In genomic region chr17:49172800-49173150, GRCm38 (mm10) we compare ENCODE assay signal across 13 mouse cellular contexts.
DNase-seq lines count a peak whose midpoint lies in the region; ATAC-seq lines count a peak whose summit lies in the region.
"Had no signal": no experiment of that assay in that cellular context is flagged by ENCODE, and none has a peak within 500 bp of the region (broad histone marks: within the 10 kb centered on the region; RNA-seq: fewer than 3 reads in every experiment).

No protein-coding gene starts in this region.

- peaks cover 8% of the 10 kb centered on the region for H3K4me1 ChIP-seq in embryonic facial prominence, embryonic 12.5 days
- peaks cover 16% of the 10 kb centered on the region for H3K4me1 ChIP-seq in embryonic facial prominence, embryonic 10.5 days
- H3K4me1 ChIP-seq in midbrain, embryonic 13.5 days (replicated peaks) = peaks cover 19% of the 10 kb centered on the region
- H3K4me1 ChIP-seq in midbrain, embryonic 11.5 days (ENCODE audit: control insufficient read depth, insufficient read depth, low read length) = peaks cover 5% of the 10 kb centered on the region
- H3K4me1 ChIP-seq: liver, embryonic 15.5 days had no signal

- peaks cover 7% of the 10 kb centered on the region for H3K27me3 ChIP-seq in embryonic facial prominence, embryonic 12.5 days
- peaks cover 45% of the 10 kb centered on the region for H3K27me3 ChIP-seq in embryonic facial prominence, embryonic 10.5 days (replicated peaks; ENCODE audit: low read depth, poor library complexity, severe bottlenecking)
- peaks cover 6% of the 10 kb centered on the region; the same call in 1 of the 2 replicates for H3K27me3 ChIP-seq in midbrain, embryonic 13.5 days
- H3K27me3 ChIP-seq in midbrain, embryonic 11.5 days (ENCODE audit: control insufficient read depth, insufficient read depth, low read length) = no peaks in the 10 kb centered on the region

- WGBS in embryonic facial prominence, embryonic 12.5 days = 59% methylated on average over 8 of the region's 8 CpGs
- whole genome bisulfite sequencing in embryonic facial prominence, embryonic 10.5 days = 66% methylated on average over 8 of the region's 8 CpGs
- WGBS in midbrain, embryonic 13.5 days = 49% methylated on average over 8 of the region's 8 CpGs
- WGBS in midbrain, embryonic 11.5 days = 60% methylated on average over 8 of the region's 8 CpGs

- no peak for DNase-seq in embryonic facial prominence, embryonic 10.5 days (ENCODE audit: low spot score)
- no peak for DNase-seq in midbrain, embryonic 11.5 days (ENCODE audit: low spot score, missing footprints)
- peak; percentile 3 for DNase-seq in naive thymus-derived CD4-positive, alpha-beta T cell, adult 2 months (ENCODE audit: low read depth)
- DNase-seq in thymus, postnatal 4 days = peak; percentile 16
- DNase-seq in T-cell, adult 2 months (ENCODE audit: low spot score) = no peak
- no peak for DNase-seq in adrenal gland, postnatal 10 days
- DNase-seq: cerebellum, adult 18-20 months; embryo, embryonic 11 days; kidney, adult 9 months; lung, postnatal 36 days had no signal

- H3K9ac ChIP-seq in embryonic facial prominence, embryonic 12.5 days = no peak overlapping the region
- no peak overlapping the region for H3K9ac ChIP-seq in midbrain, embryonic 13.5 days (replicated peaks)
- no peak overlapping the region for H3K9ac ChIP-seq in midbrain, embryonic 11.5 days (ENCODE audit: low read length)
- H3K9ac ChIP-seq: liver, embryonic 15.5 days had no signal

- ATAC-seq in embryonic facial prominence, embryonic 12.5 days (ENCODE audit: insufficient number of reproducible peaks, insufficient read depth, low FRiP score, low TSS enrichment) = no peak
- no peak; the same call in 1 of the 2 replicates for ATAC-seq in midbrain, embryonic 13.5 days
- ATAC-seq in midbrain, embryonic 11.5 days (ENCODE audit: low FRiP score) = no peak

- H3K4me2 ChIP-seq in embryonic facial prominence, embryonic 12.5 days (replicated peaks) = peak overlapping the region; percentile 72; the same call in 1 of the 2 replicates
- peak overlapping the region; percentile 73; the same call in 1 of the 2 replicates for H3K4me2 ChIP-seq in midbrain, embryonic 13.5 days (replicated peaks)
- no peak overlapping the region for H3K4me2 ChIP-seq in midbrain, embryonic 11.5 days
- H3K4me2 ChIP-seq: liver, embryonic 15.5 days had no signal

- no peak overlapping the region for H3K27ac ChIP-seq in embryonic facial prominence, embryonic 12.5 days
- no peak overlapping the region for H3K27ac ChIP-seq in embryonic facial prominence, embryonic 10.5 days (replicated peaks)
- H3K27ac ChIP-seq in midbrain, embryonic 13.5 days = no peak overlapping the region
- H3K27ac ChIP-seq in midbrain, embryonic 11.5 days (ENCODE audit: low read depth, low read length) = no peak overlapping the region
- H3K27ac ChIP-seq: liver, embryonic 15.5 days had no signal

- no peaks in the 10 kb centered on the region for H3K9me3 ChIP-seq in embryonic facial prominence, embryonic 12.5 days
- H3K9me3 ChIP-seq in embryonic facial prominence, embryonic 10.5 days = no peaks in the 10 kb centered on the region
- no peaks in the 10 kb centered on the region for H3K9me3 ChIP-seq in midbrain, embryonic 13.5 days
- H3K9me3 ChIP-seq in midbrain, embryonic 11.5 days (ENCODE audit: control insufficient read depth, low read length) = no peaks in the 10 kb centered on the region; the same call in 1 of the 2 replicates
- H3K9me3 ChIP-seq: liver, embryonic 15.5 days had no signal

- H3K4me3 ChIP-seq in embryonic facial prominence, embryonic 12.5 days = no peak overlapping the region
- no peak overlapping the region for H3K4me3 ChIP-seq in embryonic facial prominence, embryonic 10.5 days
- no peak overlapping the region for H3K4me3 ChIP-seq in midbrain, embryonic 13.5 days (replicated peaks)
- H3K4me3 ChIP-seq in midbrain, embryonic 11.5 days (ENCODE audit: low read depth, low read length) = no peak overlapping the region
- H3K4me3 ChIP-seq: liver, embryonic 15.5 days had no signal

- no peaks in the 10 kb centered on the region for H3K36me3 ChIP-seq in embryonic facial prominence, embryonic 12.5 days
- no peaks in the 10 kb centered on the region for H3K36me3 ChIP-seq in embryonic facial prominence, embryonic 10.5 days (replicated peaks)
- no peaks in the 10 kb centered on the region for H3K36me3 ChIP-seq in midbrain, embryonic 13.5 days
- H3K36me3 ChIP-seq in midbrain, embryonic 11.5 days (ENCODE audit: control insufficient read depth, insufficient read depth, low read length) = no peaks in the 10 kb centered on the region
- H3K36me3 ChIP-seq: liver, embryonic 15.5 days had no signal

Comparison
In these comparisons a context has a peak if more than half of its experiments do, and no peak if none do; other contexts are left out.
1. DNase-seq: peak in naive thymus-derived CD4-positive, alpha-beta T cell, adult 2 months (single experiment) and thymus, postnatal 4 days (single experiment); none in embryonic facial prominence, embryonic 10.5 days (single experiment), midbrain, embryonic 11.5 days (single experiment), T-cell, adult 2 months (single experiment) and adrenal gland, postnatal 10 days (single experiment).